Comparison of ENCODE assay signal across 15 mouse cellular contexts in the genomic region with DNA sequence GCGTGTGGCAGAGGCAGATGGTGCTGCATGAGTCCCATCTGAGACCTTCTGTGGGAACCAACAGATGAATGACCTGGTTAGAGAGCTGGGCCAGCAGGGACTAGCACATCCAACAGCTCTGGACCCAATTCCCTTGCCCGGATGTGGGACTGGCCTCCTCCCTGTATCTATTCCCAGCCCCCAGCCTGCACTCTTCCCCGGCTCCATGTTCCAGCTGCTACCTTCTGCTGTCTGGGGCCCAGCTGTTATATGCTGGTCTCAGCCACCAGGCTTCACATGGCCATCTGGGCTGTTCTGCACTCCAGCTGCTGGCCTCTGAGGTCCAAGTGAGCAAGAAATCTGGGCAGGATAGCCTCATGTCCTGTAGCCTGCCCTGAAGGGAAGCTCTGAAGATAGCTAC. TPM values are rescaled to one million over a fixed set of nuclear protein-coding genes. Genes with fewer than 3 reads are reported as not detected.
DNase-seq lines count a peak whose midpoint lies in the region; ATAC-seq and TF ChIP-seq lines count a peak whose summit lies in the region.
"Had no signal": no experiment of that assay in that cellular context is flagged by ENCODE, and none has a peak within 500 bp of the region (broad histone marks: within the 10 kb centered on the region; RNA-seq: fewer than 3 reads in every experiment).

No protein-coding gene starts in this region.

- no peak overlapping the region for H3K4me3 ChIP-seq in stomach, embryonic 14.5 days (ENCODE audit: low read depth, low read length)
- no peak overlapping the region for H3K4me3 ChIP-seq in stomach, postnatal 0 days (ENCODE audit: low read depth, low read length)
- H3K4me3 ChIP-seq in lung, embryonic 15.5 days: no peak overlapping the region
- no peak overlapping the region for H3K4me3 ChIP-seq in stomach, embryonic 15.5 days (replicated peaks)
- H3K4me3 ChIP-seq: limb, embryonic 13.5 days; megakaryocyte, embryonic 14.5 days had no signal

- no peak overlapping the region for H3K27ac ChIP-seq in stomach, embryonic 14.5 days (ENCODE audit: low read length)
- H3K27ac ChIP-seq in stomach, postnatal 0 days (replicated peaks): no peak overlapping the region
- no peak overlapping the region for H3K27ac ChIP-seq in lung, embryonic 15.5 days
- no peak overlapping the region for H3K27ac ChIP-seq in stomach, embryonic 15.5 days
- H3K27ac ChIP-seq: hindbrain, postnatal 0 days; limb, embryonic 13.5 days had no signal

- H3K9me3 ChIP-seq in stomach, embryonic 14.5 days (ENCODE audit: control insufficient read depth, low read depth, low read length): no peaks in the 10 kb centered on the region
- no peaks in the 10 kb centered on the region for H3K9me3 ChIP-seq in stomach, postnatal 0 days (ENCODE audit: control insufficient read depth, low read length)
- no peaks in the 10 kb centered on the region for H3K9me3 ChIP-seq in lung, embryonic 15.5 days
- no peaks in the 10 kb centered on the region for H3K9me3 ChIP-seq in stomach, embryonic 15.5 days
- H3K9me3 ChIP-seq: limb, embryonic 13.5 days; megakaryocyte, embryonic 14.5 days had no signal

- peaks cover 22% of the 10 kb centered on the region for H3K27me3 ChIP-seq in stomach, embryonic 14.5 days (ENCODE audit: control insufficient read depth, insufficient read depth, low read length)
- peaks cover 8% of the 10 kb centered on the region for H3K27me3 ChIP-seq in stomach, postnatal 0 days (ENCODE audit: control insufficient read depth, insufficient read depth, low read length)
- H3K27me3 ChIP-seq in lung, embryonic 15.5 days: peaks cover 47% of the 10 kb centered on the region
- H3K27me3 ChIP-seq in stomach, embryonic 15.5 days (replicated peaks): peaks cover 28% of the 10 kb centered on the region

- DNase-seq in gastrocnemius, postnatal 14 days: peak; percentile 44
- DNase-seq in gastrocnemius, adult 8-10 months (ENCODE audit: low spot score in 2 of 2): no peak
- no peak for DNase-seq in stomach, postnatal 0 days (ENCODE audit: low spot score)
- DNase-seq in left cerebral cortex, adult 11 months (ENCODE audit: low spot score): no peak
- DNase-seq in spleen, adult 18-20 months: no peak
- DNase-seq: gastrocnemius, postnatal 10 days; right cerebral cortex, adult 18-20 months had no signal

- WGBS in stomach, embryonic 14.5 days: 63% methylated on average over 3 of the region's 3 CpGs
- WGBS in stomach, postnatal 0 days: 67% methylated on average over 3 of the region's 3 CpGs
- WGBS in lung, embryonic 15.5 days: 50% methylated on average over 3 of the region's 3 CpGs
- 67% methylated on average over 3 of the region's 3 CpGs for WGBS in stomach, embryonic 15.5 days

- TF ChIP-seq EP300 in stomach, postnatal 0 days (optimal IDR thresholded peaks at IDR 0.05): no peak

- H3K36me3 ChIP-seq in stomach, embryonic 14.5 days (ENCODE audit: control insufficient read depth, insufficient read depth, low read length): no peaks in the 10 kb centered on the region
- no peaks in the 10 kb centered on the region for H3K36me3 ChIP-seq in stomach, postnatal 0 days (ENCODE audit: control insufficient read depth, insufficient read depth, low read length)
- no peaks in the 10 kb centered on the region for H3K36me3 ChIP-seq in lung, embryonic 15.5 days
- no peaks in the 10 kb centered on the region for H3K36me3 ChIP-seq in stomach, embryonic 15.5 days
- H3K36me3 ChIP-seq: limb, embryonic 13.5 days had no signal

- no peak for TF ChIP-seq CTCF in stomach, postnatal 0 days (IDR thresholded peaks at IDR 0.05; ENCODE audit: low read depth)

- intact Hi-C loops in gastrocnemius, postnatal 14 days (cut with DNase I; ENCODE audit: low total_unique reads): no loop called here

- 0 out of 2 replicates have a peak, but pooled peaks cover 1% of the 10 kb centered on the region for H3K4me1 ChIP-seq in stomach, embryonic 14.5 days (ENCODE audit: control insufficient read depth, insufficient read depth, low read length)
- peaks cover 3% of the 10 kb centered on the region; the same call in 1 of the 2 replicates for H3K4me1 ChIP-seq in stomach, postnatal 0 days (replicated peaks; ENCODE audit: control insufficient read depth, insufficient read depth)
- peaks cover 18% of the 10 kb centered on the region for H3K4me1 ChIP-seq in lung, embryonic 15.5 days
- H3K4me1 ChIP-seq in stomach, embryonic 15.5 days: peaks cover 13% of the 10 kb centered on the region

- ATAC-seq in stomach, embryonic 14.5 days (ENCODE audit: insufficient number of reproducible peaks, insufficient read depth, low FRiP score, low read depth): peak; percentile 44; the same call in 1 of the 2 replicates
- no peak for ATAC-seq in stomach, postnatal 0 days (ENCODE audit: low FRiP score, low TSS enrichment)
- peak; percentile 68; the same call in 1 of the 2 replicates for ATAC-seq in lung, embryonic 15.5 days (ENCODE audit: borderline replicate concordance, extremely low read depth, low FRiP score, low TSS enrichment)
- ATAC-seq in stomach, embryonic 15.5 days (ENCODE audit: insufficient read depth, low FRiP score, low read depth): peak; percentile 36; the same call in 1 of the 2 replicates
- ATAC-seq: hindbrain, postnatal 0 days had no signal

- no peak overlapping the region for H3K9ac ChIP-seq in stomach, embryonic 14.5 days (replicated peaks; ENCODE audit: low read depth, low read length)
- no peak overlapping the region for H3K9ac ChIP-seq in stomach, postnatal 0 days (ENCODE audit: low read length)
- no peak overlapping the region for H3K9ac ChIP-seq in lung, embryonic 15.5 days
- H3K9ac ChIP-seq in stomach, embryonic 15.5 days: no peak overlapping the region
- H3K9ac ChIP-seq: limb, embryonic 13.5 days had no signal

- H3K4me2 ChIP-seq in stomach, embryonic 14.5 days (replicated peaks; ENCODE audit: low read depth, low read length): no peak overlapping the region
- no peak overlapping the region for H3K4me2 ChIP-seq in stomach, postnatal 0 days (replicated peaks; ENCODE audit: low read depth)
- no peak overlapping the region for H3K4me2 ChIP-seq in lung, embryonic 15.5 days
- H3K4me2 ChIP-seq in stomach, embryonic 15.5 days: no peak overlapping the region
- H3K4me2 ChIP-seq: limb, embryonic 13.5 days had no signal

RNA-seq across cellular contexts. Expression of gene Notum, which starts 4.4 kb away (rescaled TPM):
- under 1 TPM in 1 of 2 experiments, not detected in 1; 0.39 TPM for total RNA-seq in gastrocnemius, postnatal 14 days (2021)
- under 1 TPM in 1 of 4 experiments, not detected in 3; 0.22 TPM for total RNA-seq in gastrocnemius, adult 8-10 months (2022)
- 14.0 and 14.2 TPM in 2 replicates for polyA plus RNA-seq in stomach, embryonic 14.5 days (2014; fragmentation: Nextera tagmentation; extraction: Ambion mirVana)
- 1.4 and 2.7 TPM in 2 replicates for polyA plus RNA-seq in stomach, postnatal 0 days (2015; fragmentation: Nextera tagmentation; extraction: Ambion mirVana)
- polyA plus RNA-seq in lung, embryonic 15.5 days (2015; fragmentation: Nextera tagmentation; extraction: Ambion mirVana): 4.1 and 4.3 TPM in 2 replicates
- polyA plus RNA-seq in stomach, embryonic 15.5 days (2015; fragmentation: Nextera tagmentation; extraction: Ambion mirVana): 3.9 and 4.9 TPM in 2 replicates
- total RNA-seq: common myeloid progenitor, adult 5-6 weeks; MEL had no signal

RNA-seq across cellular contexts. Expression of gene Aspscr1, which starts 7.4 kb away (rescaled TPM):
- total RNA-seq in gastrocnemius, postnatal 14 days (2021): 10 to 100 TPM; 25.0 to 26.9 TPM
- 10 to 100 TPM; 32.2 to 39.8 (median 35.2) TPM for total RNA-seq in gastrocnemius, adult 8-10 months (2022)
- polyA plus RNA-seq in stomach, embryonic 14.5 days (2014; fragmentation: Nextera tagmentation; extraction: Ambion mirVana): 115 and 116 TPM in 2 replicates
- polyA plus RNA-seq in stomach, postnatal 0 days (2015; fragmentation: Nextera tagmentation; extraction: Ambion mirVana): 74.1 and 81.1 TPM in 2 replicates
- polyA plus RNA-seq in lung, embryonic 15.5 days (2015; fragmentation: Nextera tagmentation; extraction: Ambion mirVana): 138 and 143 TPM in 2 replicates
- 105 and 113 TPM in 2 replicates for polyA plus RNA-seq in stomach, embryonic 15.5 days (2015; fragmentation: Nextera tagmentation; extraction: Ambion mirVana)

RNA-seq across cellular contexts. Expression of gene Myadml2, which starts 17.4 kb away (rescaled TPM):
- 100 to 1,000 TPM; 111 to 136 TPM for total RNA-seq in gastrocnemius, postnatal 14 days (2021)
- 100 to 1,000 TPM; 112 to 153 (median 132) TPM for total RNA-seq in gastrocnemius, adult 8-10 months (2022)
- not detected in 2 replicates for polyA plus RNA-seq in stomach, embryonic 14.5 days (2014; fragmentation: Nextera tagmentation; extraction: Ambion mirVana)
- 0.21 TPM in 1 of 2 replicates, not detected in the other for polyA plus RNA-seq in stomach, postnatal 0 days (2015; fragmentation: Nextera tagmentation; extraction: Ambion mirVana)
- 0.55 and 1.3 TPM in 2 replicates for polyA plus RNA-seq in lung, embryonic 15.5 days (2015; fragmentation: Nextera tagmentation; extraction: Ambion mirVana)
- 0.28 and 0.44 TPM in 2 replicates for polyA plus RNA-seq in stomach, embryonic 15.5 days (2015; fragmentation: Nextera tagmentation; extraction: Ambion mirVana)
- total RNA-seq: common myeloid progenitor, adult 5-6 weeks; MEL had no signal

RNA-seq across cellular contexts. Expression of gene Pycr1, which starts 21.8 kb away (rescaled TPM):
- 10 to 100 TPM; 10.3 to 13.3 TPM for total RNA-seq in gastrocnemius, postnatal 14 days (2021)
- total RNA-seq in gastrocnemius, adult 8-10 months (2022): 1 to 10 TPM; 3.7 to 5.3 (median 4.8) TPM
- 28.1 and 28.6 TPM in 2 replicates for polyA plus RNA-seq in stomach, embryonic 14.5 days (2014; fragmentation: Nextera tagmentation; extraction: Ambion mirVana)
- polyA plus RNA-seq in stomach, postnatal 0 days (2015; fragmentation: Nextera tagmentation; extraction: Ambion mirVana): 13.9 and 18.4 TPM in 2 replicates
- polyA plus RNA-seq in lung, embryonic 15.5 days (2015; fragmentation: Nextera tagmentation; extraction: Ambion mirVana): 25.4 and 27.2 TPM in 2 replicates
- 32.5 and 32.7 TPM in 2 replicates for polyA plus RNA-seq in stomach, embryonic 15.5 days (2015; fragmentation: Nextera tagmentation; extraction: Ambion mirVana)

RNA-seq across cellular contexts. Expression of gene Mafg, which starts 32.0 kb away (rescaled TPM):
- 10 to 100 TPM; 29.9 to 33.1 TPM for total RNA-seq in gastrocnemius, postnatal 14 days (2021)
- total RNA-seq in gastrocnemius, adult 8-10 months (2022): 10 to 100 TPM; 49.5 to 63.3 (median 59.3) TPM
- 21.2 and 25.0 TPM in 2 replicates for polyA plus RNA-seq in stomach, embryonic 14.5 days (2014; fragmentation: Nextera tagmentation; extraction: Ambion mirVana)
- 21.0 and 21.3 TPM in 2 replicates for polyA plus RNA-seq in stomach, postnatal 0 days (2015; fragmentation: Nextera tagmentation; extraction: Ambion mirVana)
- 23.3 and 24.5 TPM in 2 replicates for polyA plus RNA-seq in lung, embryonic 15.5 days (2015; fragmentation: Nextera tagmentation; extraction: Ambion mirVana)
- 29.3 and 31.9 TPM in 2 replicates for polyA plus RNA-seq in stomach, embryonic 15.5 days (2015; fragmentation: Nextera tagmentation; extraction: Ambion mirVana)
